In genomic region chr2:158863341-158864125, GRCm38 (mm10) we compare ENCODE assay signal across 8 mouse cellular contexts.
DNase-seq lines count a peak whose midpoint lies in the region; ATAC-seq lines count a peak whose summit lies in the region.

No protein-coding gene starts in this region.

- H3K4me2 ChIP-seq in midbrain, embryonic 11.5 days: no peak overlapping the region

- no peak overlapping the region for H3K4me3 ChIP-seq in midbrain, embryonic 11.5 days (ENCODE audit: low read depth, low read length)

- no peaks in the 10 kb centered on the region for H3K36me3 ChIP-seq in midbrain, embryonic 11.5 days (ENCODE audit: control insufficient read depth, insufficient read depth, low read length)

- H3K27ac ChIP-seq in midbrain, embryonic 11.5 days (ENCODE audit: low read depth, low read length): no peak overlapping the region

- WGBS in midbrain, embryonic 11.5 days: 55% methylated on average over 11 of the region's 11 CpGs

- intact Hi-C loops in left cerebral cortex, postnatal 10 days (cut with DNase I): loop anchor here (2.0 to 10.0 kb wide), 4 partner anchors 97 to 1729 kb away; no protein-coding TSS in a partner anchor

- DNase-seq in cerebellum, adult 11 months: peak; percentile 19
- peak; percentile 30 for DNase-seq in cerebellum, adult 9-10 months
- DNase-seq in frontal cortex, postnatal 10 days (ENCODE audit: low spot score in 2 of 2): peak; percentile 52 to 69
- DNase-seq in hindlimb bud, embryonic 11.5 days (ENCODE audit: extremely low spot score, low read depth, low spot score): peak; percentile 37
- peak; percentile 74 to 76 for DNase-seq in left cerebral cortex, postnatal 10 days (ENCODE audit: extremely low spot score in 1 of 2, low spot score in 2 of 2)
- peak; percentile 91 for DNase-seq in midbrain, embryonic 11.5 days (ENCODE audit: low spot score, missing footprints)
- peak; percentile 57 for DNase-seq in right cerebral cortex, postnatal 25 days

- no peaks in the 10 kb centered on the region for H3K9me3 ChIP-seq in midbrain, embryonic 11.5 days (ENCODE audit: control insufficient read depth, low read length)

- ATAC-seq in cerebellum, adult (ENCODE audit: insufficient number of reproducible peaks, low FRiP score, low TSS enrichment): no peak
- ATAC-seq in midbrain, embryonic 11.5 days (ENCODE audit: low FRiP score): peak; percentile 75

- no peaks in the 10 kb centered on the region for H3K4me1 ChIP-seq in midbrain, embryonic 11.5 days (ENCODE audit: control insufficient read depth, insufficient read depth, low read length)

- H3K9ac ChIP-seq in midbrain, embryonic 11.5 days (ENCODE audit: low read length): no peak overlapping the region

- H3K27me3 ChIP-seq in midbrain, embryonic 11.5 days (ENCODE audit: control insufficient read depth, insufficient read depth, low read length): no peaks in the 10 kb centered on the region

Comparison
In these comparisons a context has a peak if more than half of its experiments do, and no peak if none do; other contexts are left out.
1. DNase-seq: peak in every context shown above with its lines; median percentile 91 in midbrain, embryonic 11.5 days; 75 in left cerebral cortex, postnatal 10 days; 60 in frontal cortex, postnatal 10 days; 57 in right cerebral cortex, postnatal 25 days; 37 in hindlimb bud, embryonic 11.5 days; 30 in cerebellum, adult 9-10 months; 19 in cerebellum, adult 11 months.